Mouse (Mus musculus): ENCODE measurements around the gene Pla2g4f.

DNA sequence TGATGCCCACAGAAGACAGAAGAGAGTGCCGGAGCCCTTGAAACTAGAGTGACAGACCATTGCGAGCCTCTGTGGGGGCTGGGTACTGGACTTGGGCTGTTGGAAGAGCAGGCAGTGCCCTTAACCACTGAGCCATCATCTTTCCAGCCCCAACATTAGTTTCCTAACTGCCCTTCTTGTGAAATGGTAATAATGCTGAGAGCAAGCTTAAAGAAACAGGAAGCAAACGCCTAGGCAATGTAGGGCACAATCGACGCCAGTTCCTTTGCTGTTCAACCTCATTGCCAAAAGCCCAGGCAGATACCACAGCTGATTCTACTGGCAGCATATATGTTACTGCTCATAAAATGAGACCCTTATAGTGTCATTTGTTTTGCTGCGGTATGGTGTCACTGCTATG lies 61.3 kb downstream of the Pla2g4f start:
- TF ChIP-seq POLR2A (IDR thresholded peaks at IDR 0.05; ENCODE audit: extremely low read depth, insufficient read depth, low read length): no peak
- TF ChIP-seq CTCF (IDR thresholded peaks at IDR 0.05; ENCODE audit: extremely low read depth, insufficient read depth, low read length): no peak

All from cortical plate, adult 2 months (tissue).